Mouse (Mus musculus) liver, embryonic 11.5 days (tissue): Measurements from ENCODE around the gene 4931409K22Rik. TPM values are rescaled to one million over a fixed set of nuclear protein-coding genes. Genes with fewer than 3 reads are reported as not detected.

ENCODE experiments used
- ATAC-seq: fragments of 200-750 bp; cut with Nextera tagmentation; replicated peaks from 2 replicates; pipeline ENCODE4 v1.8.0; 2017; ENCODE audit warnings: moderate number of reproducible peaks, mild to moderate bottlenecking, moderate TSS enrichment, moderate library complexity; ENCODE audit not compliant: low FRiP score
- DNase-seq: peaks from one replicate; pipeline ENCODE4 v3.0.0-alpha.2; 2017; ENCODE audit warnings: low spot score
- H3K27ac ChIP-seq: fragments of 300-500 bp; sonication (generic); 2 replicates; pipeline ENCODE4 v1.5.1; 2014; ENCODE audit warnings: mild to moderate bottlenecking, low read depth, low read length, control low read depth
- H3K27me3 ChIP-seq: fragments of 300-500 bp; sonication (generic); replicated peaks from 2 replicates; pipeline ENCODE4 v1.6.1; 2014; ENCODE audit warnings: low read length, mixed read lengths; ENCODE audit not compliant: control insufficient read depth, insufficient read depth
- H3K36me3 ChIP-seq: fragments of 300-500 bp; sonication (generic); 2 replicates; pipeline ENCODE4 v1.6.1; 2014; ENCODE audit warnings: mild to moderate bottlenecking, low read length, moderate library complexity, mixed read lengths; ENCODE audit not compliant: control insufficient read depth, insufficient read depth
- H3K4me1 ChIP-seq: fragments of 300-500 bp; sonication (generic); replicated peaks from 2 replicates; pipeline ENCODE4 v1.6.1; 2014; ENCODE audit warnings: low read length, mixed read lengths; ENCODE audit not compliant: control insufficient read depth, insufficient read depth
- H3K4me2 ChIP-seq: fragments of 300-500 bp; sonication (generic); 2 replicates; pipeline ENCODE4 v1.6.1; 2014; ENCODE audit warnings: mild to moderate bottlenecking, control low read depth, moderate library complexity
- H3K4me3 ChIP-seq: fragments of 300-500 bp; sonication (generic); 2 replicates; pipeline ENCODE4 v1.5.1; 2014; ENCODE audit warnings: low read depth, low read length, control low read depth
- H3K9ac ChIP-seq: fragments of 300-500 bp; sonication (generic); 2 replicates; pipeline ENCODE4 v1.6.1; 2014; ENCODE audit warnings: low read depth, low read length, control low read depth
- H3K9me3 ChIP-seq: fragments of 300-500 bp; sonication (generic); 2 replicates; pipeline ENCODE4 v1.6.1; 2016; ENCODE audit warnings: low read length, inconsistent platforms, mixed read lengths; ENCODE audit not compliant: control insufficient read depth
- WGBS: fragments of 180-500 bp; shearing (Covaris S2); extraction: QIAGEN DNeasy Blood & Tissue Kit; methylation state at CpG from one replicate; pipeline ENCODE4 v1.1.7; 2014; 5-methylcytosine and 5-hydroxymethylcytosine counted together
- polyA plus RNA-seq: library from polyadenylated mRNA; unstranded; fragments of >200 nt; fragmentation: Nextera tagmentation; extraction: Ambion mirVana; gene quantifications from 2 replicates; pipeline ENCODE4 v1.2.1, GENCODE M21; 2014

Gene 4931409K22Rik
- polyA plus RNA-seq, 1 experiment from 2014 or later, result 0.18 TPM

- H3K4me1 ChIP-seq, result peaks cover 13% of the 10 kb centered on the region
- DNase-seq (no peak), ATAC-seq (no peak)
- H3K27me3 ChIP-seq, result peaks cover 43% of the 10 kb centered on the region
- no peak overlapping the region for H3K27ac ChIP-seq
- H3K36me3 ChIP-seq, result peaks cover 8% of the 10 kb centered on the region; the same call in 1 of the 2 replicates
- no peaks in the 10 kb centered on the region for H3K9me3 ChIP-seq
- H3K9ac ChIP-seq, result no peak overlapping the region
- no peak overlapping the region for H3K4me2 ChIP-seq
- WGBS, result 33% methylated on average over 11 of the region's 11 CpGs
- no peak overlapping the region for H3K4me3 ChIP-seq
Observed at GRCm38 (mm10) chr5:24596519-24597171, 40.0 kb upstream of the 4931409K22Rik start.

GRCm38 (mm10) chr5:24595786-24596380, 39.3 kb upstream of the 4931409K22Rik start:
- WGBS, result 72% methylated on average over 14 of the region's 14 CpGs
- peaks cover 35% of the 10 kb centered on the region for H3K27me3 ChIP-seq
- H3K36me3 ChIP-seq, result peaks cover 10% of the 10 kb centered on the region; the same call in 1 of the 2 replicates
- no peak for ATAC-seq
- H3K4me3 ChIP-seq, result no peak overlapping the region
- H3K27ac ChIP-seq, result no peak overlapping the region
- DNase-seq, result no peak
- no peaks in the 10 kb centered on the region for H3K9me3 ChIP-seq
- peaks cover 18% of the 10 kb centered on the region for H3K4me1 ChIP-seq
- no peak overlapping the region for H3K4me2 ChIP-seq
- no peak overlapping the region for H3K9ac ChIP-seq

GRCm38 (mm10) chr5:24595261-24595660, 38.7 kb upstream of the 4931409K22Rik start:
- Histone ChIP-seq H3K4me1 (peaks cover 21% of the 10 kb centered on the region), H3K9ac (no peak overlapping the region), H3K4me2 (no peak overlapping the region), H3K9me3 (no peaks in the 10 kb centered on the region), H3K36me3 (peaks cover 12% of the 10 kb centered on the region; the same call in 1 of the 2 replicates), H3K4me3 (no peak overlapping the region), H3K27ac (no peak overlapping the region), H3K27me3 (peaks cover 29% of the 10 kb centered on the region)
- no peak for ATAC-seq
- no peak for DNase-seq
- 77% methylated on average over 5 of the region's 5 CpGs for WGBS

GRCm38 (mm10) chr5:24594346-24594745, 37.7 kb upstream of the 4931409K22Rik start:
- WGBS, result 87% methylated on average over 5 of the region's 5 CpGs
- Histone ChIP-seq H3K36me3 (peaks cover 12% of the 10 kb centered on the region; the same call in 1 of the 2 replicates), H3K9ac (no peak overlapping the region), H3K27ac (no peak overlapping the region), H3K27me3 (peaks cover 20% of the 10 kb centered on the region), H3K4me1 (peaks cover 21% of the 10 kb centered on the region), H3K4me2 (no peak overlapping the region), H3K9me3 (no peaks in the 10 kb centered on the region), H3K4me3 (no peak overlapping the region)
- DNase-seq (no peak), ATAC-seq (no peak)

- 72% methylated on average over 10 of the region's 10 CpGs for WGBS
- Histone ChIP-seq H3K4me2 (no peak overlapping the region), H3K9ac (no peak overlapping the region), H3K9me3 (no peaks in the 10 kb centered on the region), H3K4me1 (peaks cover 21% of the 10 kb centered on the region), H3K27me3 (peaks cover 15% of the 10 kb centered on the region), H3K36me3 (peaks cover 14% of the 10 kb centered on the region; the same call in 1 of the 2 replicates), H3K4me3 (no peak overlapping the region), H3K27ac (no peak overlapping the region)
- ATAC-seq (no peak), DNase-seq (no peak)
Observed at GRCm38 (mm10) chr5:24593928-24594327, 37.3 kb upstream of the 4931409K22Rik start.

GRCm38 (mm10) chr5:24593230-24593629, 36.6 kb upstream of the 4931409K22Rik start:
- Histone ChIP-seq H3K36me3 (peaks cover 14% of the 10 kb centered on the region; the same call in 1 of the 2 replicates), H3K4me3 (no peak overlapping the region), H3K27me3 (peaks cover 9% of the 10 kb centered on the region), H3K9me3 (no peaks in the 10 kb centered on the region), H3K4me2 (no peak overlapping the region), H3K9ac (no peak overlapping the region), H3K4me1 (peaks cover 24% of the 10 kb centered on the region), H3K27ac (no peak overlapping the region)
- DNase-seq, result no peak
- WGBS, result 79% methylated on average over 10 of the region's 10 CpGs
- no peak for ATAC-seq

GRCm38 (mm10) chr5:24592471-24593160, 36.0 kb upstream of the 4931409K22Rik start:
- H3K4me2 ChIP-seq, result peak overlapping the region; percentile 62
- peaks cover 14% of the 10 kb centered on the region; the same call in 1 of the 2 replicates for H3K36me3 ChIP-seq
- WGBS, result 45% methylated on average over 21 of the region's 21 CpGs
- ATAC-seq (0 out of 2 replicates have a peak, but pooled peaks have one; percentile 21), DNase-seq (no peak)
- peaks cover 30% of the 10 kb centered on the region for H3K4me1 ChIP-seq
- no peak overlapping the region for H3K27ac ChIP-seq
- H3K9ac ChIP-seq, result no peak overlapping the region
- H3K4me3 ChIP-seq, result no peak overlapping the region
- peaks cover 4% of the 10 kb centered on the region for H3K27me3 ChIP-seq
- no peaks in the 10 kb centered on the region for H3K9me3 ChIP-seq

- Histone ChIP-seq H3K36me3 (peaks cover 14% of the 10 kb centered on the region; the same call in 1 of the 2 replicates), H3K4me1 (peaks cover 33% of the 10 kb centered on the region), H3K27ac (no peak overlapping the region), H3K27me3 (peaks cover 4% of the 10 kb centered on the region), H3K9me3 (no peaks in the 10 kb centered on the region), H3K4me2 (peak overlapping the region; percentile 62), H3K4me3 (peak overlapping the region; percentile 25; the same call in 1 of the 2 replicates), H3K9ac (peak overlapping the region; percentile 44; the same call in 1 of the 2 replicates)
- WGBS, result 48% methylated on average over 24 of the region's 24 CpGs
- DNase-seq (no peak), ATAC-seq (no peak)
Observed at GRCm38 (mm10) chr5:24591796-24592470, 35.3 kb upstream of the 4931409K22Rik start.
